Mouse (Mus musculus) MEL (cell line): ENCODE measurements around the gene Sh2b2. TPM values are rescaled to one million over a fixed set of nuclear protein-coding genes. Genes with fewer than 3 reads are reported as not detected.

Experiments used
- DNase-seq: peaks from one replicate; pipeline ENCODE4 v3.0.0; 2011; ENCODE audit warnings: low read depth, low spot score
- H3K27ac ChIP-seq: 2 replicates; pipeline ENCODE4 v1.5.1; 2012; ENCODE audit warnings: low read depth, mild to moderate bottlenecking, control low read depth, low read length, moderate library complexity; ENCODE audit not compliant: control insufficient read depth
- H3K27me3 ChIP-seq, 2 experiments: fragments of 150-350 bp in 1 of 2; sonication (generic) in 1 of 2; 2 replicates each; pipeline ENCODE4 v1.6.1; 2012; ENCODE audit warnings: low read length in 2 of 2, mild to moderate bottlenecking in 2 of 2, improper control_type of control experiment in 1 of 2, moderate library complexity in 1 of 2; ENCODE audit not compliant: insufficient read depth in 2 of 2, control insufficient read depth in 1 of 2
- H3K36me3 ChIP-seq, 2 experiments: 2 replicates each; pipeline ENCODE4 v1.6.1; 2012 to 2014; ENCODE audit warnings: low read length in 2 of 2, improper control_type of control experiment in 1 of 2, inconsistent platforms in 1 of 2, mild to moderate bottlenecking in 1 of 2; ENCODE audit not compliant: insufficient read depth in 2 of 2, control insufficient read depth in 1 of 2
- H3K4me1 ChIP-seq, 2 experiments: fragments of 150-350 bp in 1 of 2; sonication (generic) in 1 of 2; 2 replicates each; pipeline ENCODE4 v1.6.1; 2012; ENCODE audit warnings: low read length in 2 of 2, improper control_type of control experiment in 1 of 2, mild to moderate bottlenecking in 1 of 2; ENCODE audit not compliant: insufficient read depth in 2 of 2, control insufficient read depth in 1 of 2
- H3K4me3 ChIP-seq, 2 experiments: fragments of 150-350 bp in 1 of 2; sonication (generic) in 1 of 2; 2 replicates each; pipeline ENCODE4 v1.5.1; 2012; ENCODE audit warnings: low read depth in 2 of 2, low read length in 2 of 2, mild to moderate bottlenecking in 2 of 2, moderate library complexity in 2 of 2, control low read depth in 1 of 2, improper control_type of control experiment in 1 of 2; ENCODE audit not compliant: control insufficient read depth in 1 of 2, insufficient read depth in 1 of 2
- H3K79me2 ChIP-seq: 2 replicates; pipeline ENCODE4 v1.6.1; 2012; ENCODE audit warnings: mild to moderate bottlenecking, low read length, moderate library complexity; ENCODE audit not compliant: control insufficient read depth, poor library complexity, insufficient read depth
- H3K9ac ChIP-seq: 2 replicates; pipeline ENCODE4 v1.6.1; 2012; ENCODE audit warnings: low read depth, mild to moderate bottlenecking, control low read depth, low read length, moderate library complexity; ENCODE audit not compliant: control insufficient read depth, poor library complexity, severe bottlenecking
- H3K9me3 ChIP-seq: fragments of 150-350 bp; sonication (generic); replicated peaks from 2 replicates; pipeline ENCODE4 v1.6.1; 2012; ENCODE audit warnings: mild to moderate bottlenecking, low read length, improper control_type of control experiment, moderate library complexity; ENCODE audit not compliant: insufficient read depth
- BHLHE40 ChIP-seq: IDR thresholded peaks from 2 replicates; pipeline ENCODE4 v1.6.1; 2012; ENCODE audit warnings: low read depth, mild to moderate bottlenecking, inconsistent platforms, low read length, improper control_type of control experiment, borderline replicate concordance
- CHD1 ChIP-seq: IDR thresholded peaks from 2 replicates; pipeline ENCODE4 v1.6.1; 2012; ENCODE audit warnings: low read depth, mild to moderate bottlenecking, inconsistent platforms, low read length, improper control_type of control experiment
- CHD2 ChIP-seq: IDR thresholded peaks from 2 replicates; pipeline ENCODE4 v1.6.1; 2011; ENCODE audit warnings: low read length, improper control_type of control experiment
- ELF1 ChIP-seq: IDR thresholded peaks from 2 replicates; pipeline ENCODE4 v1.6.1; 2014; ENCODE audit warnings: low read depth, mild to moderate bottlenecking, inconsistent platforms, low read length, improper control_type of control experiment, moderate library complexity
- EP300 ChIP-seq, 2 experiments: IDR thresholded peaks; 2 replicates each; pipeline ENCODE4 v1.6.1; 2011; ENCODE audit warnings: improper control_type of control experiment in 2 of 2, low read length in 2 of 2, low read depth in 1 of 2, mild to moderate bottlenecking in 1 of 2
- GABPA ChIP-seq: IDR thresholded peaks from 2 replicates; pipeline ENCODE4 v1.6.1; 2012; ENCODE audit warnings: low read depth, mild to moderate bottlenecking, inconsistent platforms, low read length, improper control_type of control experiment, moderate library complexity
- HCFC1 ChIP-seq: IDR thresholded peaks from 2 replicates; pipeline ENCODE4 v1.6.1; 2012; ENCODE audit warnings: low read depth, mild to moderate bottlenecking, inconsistent platforms, low read length, improper control_type of control experiment, moderate library complexity
- JUND ChIP-seq: IDR thresholded peaks from 2 replicates; pipeline ENCODE4 v1.6.1; 2011; ENCODE audit warnings: low read depth, mild to moderate bottlenecking, improper control_type of control experiment, low read length
- KAT2A ChIP-seq: conservative IDR thresholded peaks from 2 replicates; pipeline ENCODE4 v1.6.1; 2012; ENCODE audit warnings: low read depth, low read length, improper control_type of control experiment, inconsistent platforms
- MAX ChIP-seq: IDR thresholded peaks from 2 replicates; pipeline ENCODE4 v1.6.1; 2011; ENCODE audit warnings: low read length, improper control_type of control experiment
- MAZ ChIP-seq: IDR thresholded peaks from 2 replicates; pipeline ENCODE4 v1.6.1; 2012; ENCODE audit warnings: low read depth, mild to moderate bottlenecking, inconsistent platforms, low read length, improper control_type of control experiment
- MEF2A ChIP-seq: IDR thresholded peaks from 2 replicates; pipeline ENCODE4 v1.6.1; 2014; ENCODE audit warnings: low read depth, mild to moderate bottlenecking, inconsistent platforms, low read length, improper control_type of control experiment; ENCODE audit not compliant: poor library complexity, insufficient replicate concordance, severe bottlenecking; ENCODE audit errors: extremely low read depth
- MXI1 ChIP-seq: IDR thresholded peaks from 2 replicates; pipeline ENCODE4 v1.6.1; 2011; ENCODE audit warnings: mild to moderate bottlenecking, low read depth, low read length, improper control_type of control experiment
- POLR2A ChIP-seq, 2 experiments: IDR thresholded peaks; 2 replicates each; pipeline ENCODE4 v1.6.1; 2011 to 2012; ENCODE audit warnings: low read length in 2 of 2, mild to moderate bottlenecking in 2 of 2, control low read depth in 1 of 2, improper control_type of control experiment in 1 of 2, low read depth in 1 of 2, moderate library complexity in 1 of 2; ENCODE audit not compliant: control insufficient read depth in 1 of 2, insufficient read depth in 1 of 2, poor library complexity in 1 of 2
- POLR2AphosphoS2 ChIP-seq: IDR thresholded peaks from 2 replicates; pipeline ENCODE4 v1.6.1; 2011; ENCODE audit warnings: low read length, improper control_type of control experiment
- RCOR1 ChIP-seq: IDR thresholded peaks from 2 replicates; pipeline ENCODE4 v1.6.1; 2012; ENCODE audit warnings: low read depth, mild to moderate bottlenecking, inconsistent platforms, low read length, improper control_type of control experiment
- SIN3A ChIP-seq: IDR thresholded peaks from 2 replicates; pipeline ENCODE4 v1.6.1; 2012; ENCODE audit warnings: low read length, improper control_type of control experiment, inconsistent platforms
- TCF12 ChIP-seq: IDR thresholded peaks from 2 replicates; pipeline ENCODE4 v1.6.1; 2014; ENCODE audit warnings: low read depth, mild to moderate bottlenecking, inconsistent platforms, low read length, improper control_type of control experiment, moderate library complexity
- USF1 ChIP-seq: IDR thresholded peaks from 2 replicates; pipeline ENCODE4 v1.6.1; 2014; ENCODE audit warnings: low read depth, mild to moderate bottlenecking, inconsistent platforms, low read length, improper control_type of control experiment, moderate library complexity
- USF2 ChIP-seq, 2 experiments: IDR thresholded peaks; 2 replicates each; pipeline ENCODE4 v1.6.1; 2011 to 2012; ENCODE audit warnings: improper control_type of control experiment in 2 of 2, low read length in 2 of 2, borderline replicate concordance in 1 of 2, inconsistent platforms in 1 of 2, low read depth in 1 of 2, mild to moderate bottlenecking in 1 of 2; ENCODE audit not compliant: insufficient read depth in 1 of 2
- ZC3H11A ChIP-seq: IDR thresholded peaks from 2 replicates; pipeline ENCODE4 v1.6.1; 2012; ENCODE audit warnings: low read depth, mild to moderate bottlenecking, inconsistent platforms, low read length, improper control_type of control experiment
- ZKSCAN1 ChIP-seq: IDR thresholded peaks from 2 replicates; pipeline ENCODE4 v1.6.1; 2012; ENCODE audit warnings: low read depth, mild to moderate bottlenecking, inconsistent platforms, low read length, improper control_type of control experiment, moderate library complexity
- ZMIZ1 ChIP-seq: IDR thresholded peaks from 2 replicates; pipeline ENCODE4 v1.6.1; 2012; ENCODE audit warnings: low read depth, mild to moderate bottlenecking, inconsistent platforms, low read length, improper control_type of control experiment, moderate library complexity
- ZNF384 ChIP-seq: IDR thresholded peaks from 2 replicates; pipeline ENCODE4 v1.6.1; 2012; ENCODE audit warnings: low read depth, mild to moderate bottlenecking, inconsistent platforms, low read length, improper control_type of control experiment
- polyA plus RNA-seq, 2 experiments: library from polyadenylated mRNA; stranded (reverse) in 1 of 2; unstranded in 1 of 2; fragments of >175 nt in 1 of 2; fragments of >200 nt in 1 of 2; gene quantifications; 2 replicates each; pipeline versions ENCODE4 v1.2.1 to v1.2.4; 2012; ENCODE audit warnings: low replicate concordance in 2 of 2, low read depth in 1 of 2; ENCODE audit not compliant: insufficient read length in 2 of 2, insufficient read depth in 1 of 2, missing spikeins in 1 of 2
- total RNA-seq: library from RNA; depleted of rRNA; stranded (reverse); fragments of 300-350 nt; gene quantifications from 2 replicates; pipeline ENCODE4 v1.2.3, GENCODE M21; 2012

Gene Sh2b2
- total and polyA plus RNA-seq, 3 experiments = 0.07 TPM; not detected in 2

DNA sequence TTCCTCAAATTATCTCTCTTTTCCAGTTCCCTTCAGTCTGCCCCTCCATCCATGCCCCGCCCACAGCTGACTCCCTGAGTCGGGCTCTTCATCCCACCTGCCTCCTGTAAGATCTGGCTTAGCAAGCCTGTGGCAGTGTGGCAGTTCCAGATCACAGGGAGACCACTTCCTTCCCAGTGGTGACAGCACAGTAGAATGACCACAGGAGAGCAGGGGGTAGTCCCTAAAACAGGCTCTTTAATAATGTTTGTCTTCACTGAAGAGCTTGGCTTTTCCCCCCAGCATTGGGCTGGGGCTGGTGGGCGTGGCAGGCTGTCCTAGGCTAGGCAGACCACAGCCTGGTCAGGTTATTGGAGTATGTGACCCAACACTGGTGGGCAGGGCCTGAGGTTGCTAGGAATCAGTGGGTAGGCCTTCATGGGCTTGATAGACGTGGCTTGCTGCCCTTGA is 28.4 kb downstream of the Sh2b2 start:
- no peaks in the 10 kb centered on the region for H3K79me2 ChIP-seq
- DNase-seq = no peak
- no peak overlapping the region for H3K27ac ChIP-seq
- no peaks in the 10 kb centered on the region for H3K27me3 ChIP-seq
- no peak overlapping the region for H3K4me3 ChIP-seq
- TF ChIP-seq HCFC1 = no peak
- no peak for TF ChIP-seq MAX
- TF ChIP-seq RCOR1 = no peak
- TF ChIP-seq USF1 = no peak
- TF ChIP-seq CHD2 = no peak
- no peak for TF ChIP-seq JUND
- no peak for TF ChIP-seq USF2 (IDR thresholded peaks at IDR 0.05; ENCODE audit: borderline replicate concordance in 1 of 2, insufficient read depth in 1 of 2, low read depth in 1 of 2, low read length in 2 of 2)
- no peak for TF ChIP-seq ZNF384
- TF ChIP-seq TCF12 = no peak
- TF ChIP-seq BHLHE40 = no peak
- no peak for TF ChIP-seq ZMIZ1
- TF ChIP-seq ZC3H11A = no peak
- no peak for TF ChIP-seq MAZ
- TF ChIP-seq EP300 (IDR thresholded peaks at IDR 0.05; ENCODE audit: low read depth in 1 of 2, low read length in 2 of 2) = no peak
- H3K9ac ChIP-seq = no peak overlapping the region
- H3K4me1 ChIP-seq = no peaks in the 10 kb centered on the region
- H3K36me3 ChIP-seq = no peaks in the 10 kb centered on the region
- H3K9me3 ChIP-seq = no peaks in the 10 kb centered on the region

DNA sequence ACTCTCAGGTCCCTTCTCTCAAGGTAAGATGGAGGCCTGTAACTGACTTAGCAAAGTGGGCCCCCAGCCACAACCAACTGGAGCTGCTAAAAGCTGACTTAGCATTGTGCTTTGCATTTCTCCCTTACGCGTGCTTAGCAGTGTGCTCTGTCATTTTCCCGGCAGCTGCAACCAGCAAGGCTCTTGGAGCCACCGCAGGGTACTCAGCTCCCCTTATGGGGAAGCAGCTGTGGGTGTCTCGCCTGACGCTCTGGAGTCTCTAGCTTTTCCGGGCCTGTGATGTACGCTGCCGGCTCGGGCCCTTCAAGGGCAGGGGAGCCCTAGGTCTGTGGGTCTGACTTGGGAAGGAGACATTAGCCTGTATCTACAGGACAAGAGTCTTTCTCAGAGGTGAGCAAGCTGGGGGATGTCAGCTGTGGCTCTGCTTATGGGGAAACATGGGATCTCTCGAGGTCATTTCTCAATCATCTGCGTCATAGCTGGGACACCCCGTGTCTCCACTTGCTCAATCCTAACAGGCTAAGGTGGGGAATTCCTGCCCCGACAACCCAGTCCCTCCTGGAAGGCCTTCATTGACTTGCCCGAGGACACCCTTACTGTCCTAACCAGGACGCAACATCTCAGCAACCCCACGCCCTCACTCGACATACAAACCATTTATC is 29.2 kb downstream of the Sh2b2 start:
- TF ChIP-seq GABPA = no peak
- no peak for TF ChIP-seq MAX
- TF ChIP-seq HCFC1 = no peak
- TF ChIP-seq ELF1 = no peak
- TF ChIP-seq EP300 (IDR thresholded peaks at IDR 0.05; ENCODE audit: low read depth in 1 of 2, low read length in 2 of 2) = no peak
- no peak for TF ChIP-seq ZMIZ1
- TF ChIP-seq ZKSCAN1 = no peak
- no peak for TF ChIP-seq POLR2AphosphoS2
- TF ChIP-seq CHD1 = no peak
- TF ChIP-seq ZC3H11A = no peak
- TF ChIP-seq MEF2A = no peak
- TF ChIP-seq MXI1 = no peak
- TF ChIP-seq CHD2 = no peak
- no peak for TF ChIP-seq POLR2A (IDR thresholded peaks at IDR 0.05; ENCODE audit: control insufficient read depth in 1 of 2, insufficient read depth in 1 of 2, low read depth in 1 of 2, low read length in 2 of 2, poor library complexity in 1 of 2)
- TF ChIP-seq KAT2A = no peak
- no peak for TF ChIP-seq SIN3A
- H3K79me2 ChIP-seq = no peaks in the 10 kb centered on the region
- H3K27me3 ChIP-seq = no peaks in the 10 kb centered on the region
- DNase-seq = no peak
- H3K27ac ChIP-seq = no peak overlapping the region
- no peaks in the 10 kb centered on the region for H3K9me3 ChIP-seq
- no peaks in the 10 kb centered on the region for H3K36me3 ChIP-seq
- H3K9ac ChIP-seq = no peak overlapping the region
- H3K4me1 ChIP-seq = no peaks in the 10 kb centered on the region
- H3K4me3 ChIP-seq = no peak overlapping the region
